Mouse (Mus musculus) layer of hippocampus, postnatal 14 days (tissue): ENCODE measurements around the gene Ctnnb1. TPM values are rescaled to one million over a fixed set of nuclear protein-coding genes. Genes with fewer than 3 reads are reported as not detected.
"Not testable (repeated sequence)": the region's sequence is repeated elsewhere in the genome, so short reads cannot be mapped to it uniquely, and the experiment has no call there.

Experiments
- DNase-seq, 2 experiments: peaks; one replicate each; pipeline ENCODE4 v3.0.0; 2021 to 2022; ENCODE audit warnings: low spot score in 2 of 2, mixed read lengths in 1 of 2
- long read RNA-seq, 2 experiments: library from polyadenylated mRNA; stranded (forward); transcript quantifications; one replicate each; pipeline ENCODE4 v2.0.0; 2021
- total RNA-seq, 2 experiments: library from RNA; stranded (reverse); gene quantifications; 2 replicates each; pipeline ENCODE4 v1.2.3; 2021

Ctnnb1 gene
- total RNA-seq = 100 to 1,000 TPM; 772 to 788 TPM
- long read RNA-seq, experiment 1, transcript Ctnnb1-215 (1 exons, 1,292 nt) = minor isoform, 7 of 155 reads
- long read RNA-seq, experiment 1, transcript Ctnnb1-201 (15 exons, 3,623 nt) = major isoform, 83 of 155 reads
- long read RNA-seq, experiment 1, partial matches to known transcripts = 37 of 155 reads
- long read RNA-seq, experiment 1, other reads (novel, unspliced or antisense) = 27 of 155 reads
- long read RNA-seq, experiment 2, transcript Ctnnb1-201 (15 exons, 3,623 nt) = major isoform, 82 of 175 reads
- long read RNA-seq, experiment 2, transcript Ctnnb1-215 (1 exons, 1,292 nt) = minor isoform, 10 of 175 reads
- long read RNA-seq, experiment 2, partial matches to known transcripts = 56 of 175 reads
- long read RNA-seq, experiment 2, other reads (novel, unspliced or antisense) = 26 of 175 reads

DNA sequence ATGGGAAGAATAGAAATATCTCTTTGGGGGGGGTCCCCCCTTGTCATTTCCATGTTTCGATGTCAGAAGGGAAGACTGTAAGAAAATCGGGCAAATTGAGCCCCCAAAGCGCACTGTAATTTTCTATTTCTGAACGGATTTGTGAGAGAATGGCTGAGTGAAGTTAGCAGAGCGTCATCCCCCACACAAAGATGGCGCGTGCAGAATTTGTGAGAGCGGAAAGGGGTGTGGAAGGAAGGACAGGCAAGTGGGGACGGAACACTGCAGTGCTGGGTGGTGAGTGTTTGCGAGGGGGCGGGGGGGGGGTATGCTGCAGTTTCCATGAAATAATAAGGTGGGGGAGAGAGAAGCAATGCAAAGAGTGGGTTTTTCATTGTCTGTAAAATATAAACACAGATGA lies at the start of gene Ctnnb1:
Ctnnb1 (plus strand) TSS at position 136 of the 400 bp plus-strand sequence.
- no peak for DNase-seq

DNA sequence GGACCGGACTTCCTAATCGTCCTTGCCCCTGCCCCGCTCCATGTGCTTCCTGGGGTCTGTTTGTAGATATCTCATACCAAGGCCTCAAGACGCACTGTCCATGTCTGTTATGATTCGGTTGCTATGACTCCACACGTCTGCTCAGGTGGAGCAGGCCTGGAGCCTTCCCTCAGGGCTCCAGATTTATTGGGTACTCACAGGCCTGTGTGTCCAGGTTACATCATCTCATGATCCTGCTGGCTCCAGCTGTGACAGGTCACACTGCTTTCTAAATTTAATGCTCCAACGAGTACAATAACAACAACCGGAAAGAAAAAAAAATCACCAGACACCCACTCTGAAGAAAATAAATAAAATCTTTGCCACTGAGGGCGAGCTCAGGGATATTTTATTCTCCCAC lies 48.7 kb upstream of the Ctnnb1 start:
- DNase-seq = no peak

GRCm38 (mm10) chr9:120881121-120881520 lies 47.9 kb upstream of the Ctnnb1 start:
- DNase-seq = no peak

GRCm38 (mm10) chr9:120881839-120882238 lies 47.2 kb upstream of the Ctnnb1 start:
- DNase-seq = no peak

DNA sequence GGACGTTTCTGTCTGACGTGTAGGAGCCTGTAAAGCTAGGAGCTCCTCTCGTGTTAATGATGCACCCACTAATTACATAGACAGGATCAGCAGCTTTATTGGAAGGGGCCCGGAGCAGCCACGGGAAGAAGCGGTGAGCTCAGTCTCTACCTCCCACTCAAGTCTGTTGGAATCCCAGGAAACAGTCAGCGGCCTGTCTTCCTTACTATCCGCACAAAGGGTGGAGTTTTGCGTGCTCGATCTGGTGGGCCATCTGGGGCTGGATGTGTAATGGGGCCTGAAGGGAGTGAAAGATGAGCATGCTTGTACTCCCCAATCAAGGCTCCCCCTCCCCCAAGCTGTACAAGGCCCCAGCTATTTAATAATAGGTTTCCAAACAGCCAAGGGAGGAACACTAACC lies 44.3 kb upstream of the Ctnnb1 start:
- peak; percentile 33 to 52 for DNase-seq

- DNase-seq = no peak
Measured at GRCm38 (mm10) chr9:120887631-120888030, 41.4 kb upstream of the Ctnnb1 start.

DNA sequence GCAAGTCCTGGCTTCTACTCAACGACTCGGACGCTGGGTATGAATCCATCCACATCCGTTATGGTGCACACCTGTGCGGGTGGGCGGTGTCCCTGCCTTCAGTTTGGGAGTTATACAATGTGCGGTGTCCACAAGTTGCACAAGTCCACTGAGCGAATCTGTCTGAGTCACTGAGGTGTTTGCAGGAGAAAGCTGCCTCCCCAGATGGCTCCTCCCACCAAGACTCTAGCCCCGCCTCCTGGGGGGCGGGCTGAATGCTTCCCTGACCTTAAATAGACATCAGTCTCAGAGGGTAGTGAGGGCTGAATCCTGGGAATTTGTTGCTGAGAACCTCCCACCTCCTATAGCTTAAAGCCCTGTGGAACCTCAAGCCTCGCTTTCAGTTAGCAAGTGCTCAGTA lies 35.6 kb upstream of the Ctnnb1 start:
- DNase-seq = no peak

DNA sequence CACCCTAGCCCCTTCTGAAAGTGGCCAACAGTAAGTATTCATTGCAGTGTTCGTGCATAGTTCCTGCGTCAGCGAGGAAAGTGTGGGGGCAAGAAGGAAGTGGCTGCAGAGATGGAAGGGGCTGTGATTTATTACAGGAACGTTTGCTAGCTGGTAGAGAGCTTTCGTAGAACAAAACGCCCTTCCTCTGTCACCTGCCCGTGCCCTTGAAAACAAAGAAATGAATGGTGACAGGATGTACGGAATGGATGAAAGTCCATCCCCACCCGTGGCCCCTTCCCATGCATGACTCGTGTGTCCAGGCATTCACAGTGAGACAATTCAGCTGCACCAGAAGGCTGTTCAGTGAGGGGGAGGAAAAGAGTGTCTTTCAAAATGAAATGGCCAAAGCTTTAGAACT lies 35.0 kb upstream of the Ctnnb1 start:
- no peak for DNase-seq

- DNase-seq = no peak
Measured at GRCm38 (mm10) chr9:120894376-120894775, 34.6 kb upstream of the Ctnnb1 start.

DNA sequence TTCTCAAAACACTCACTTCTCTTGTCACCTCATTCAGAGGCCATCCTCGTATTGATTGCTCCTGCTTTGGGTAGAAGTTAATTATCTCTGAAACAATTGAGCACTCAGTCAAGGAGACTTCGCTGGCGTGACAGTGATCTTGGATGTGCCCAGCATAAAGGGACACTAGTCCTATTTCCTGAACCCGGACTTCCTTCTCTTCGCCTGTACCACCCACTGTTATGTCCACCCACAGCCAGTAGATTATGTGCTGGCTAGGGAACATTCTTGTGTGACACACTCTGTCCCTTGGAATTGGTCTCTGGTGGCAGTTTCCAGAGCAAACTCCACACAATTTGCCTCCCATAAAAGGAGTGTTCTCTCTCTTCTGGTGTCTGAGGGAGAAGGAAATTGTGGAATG lies 32.5 kb upstream of the Ctnnb1 start:
- no peak for DNase-seq

- no peak for DNase-seq
Measured at GRCm38 (mm10) chr9:120897269-120897668, 31.7 kb upstream of the Ctnnb1 start.

DNA sequence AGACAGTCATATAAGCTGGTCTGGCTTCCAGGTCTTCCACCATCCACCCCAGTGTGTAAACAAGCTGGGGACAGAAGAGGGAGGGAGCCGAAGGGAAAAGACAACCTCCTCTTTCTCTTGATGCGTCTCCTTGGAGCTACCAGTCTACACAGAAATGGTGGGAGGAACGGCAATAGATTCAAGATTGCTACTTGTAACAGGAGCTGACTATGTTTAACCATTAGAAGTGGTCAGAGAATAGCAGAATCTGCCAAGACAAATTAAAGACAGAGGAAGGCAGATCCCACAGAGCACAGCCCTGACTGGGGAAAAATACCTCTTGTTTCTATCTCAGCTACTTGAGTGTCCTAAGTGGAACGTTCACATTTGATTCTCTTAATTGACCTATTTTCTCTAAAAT lies 29.2 kb upstream of the Ctnnb1 start:
- no peak for DNase-seq

GRCm38 (mm10) chr9:120900338-120901274 lies 28.4 kb upstream of the Ctnnb1 start:
- no peak for DNase-seq

- no peak for DNase-seq
Measured at GRCm38 (mm10) chr9:120902562-120902961, 26.5 kb upstream of the Ctnnb1 start.

- no peak for DNase-seq
Measured at GRCm38 (mm10) chr9:120908461-120908860, 20.6 kb upstream of the Ctnnb1 start.

GRCm38 (mm10) chr9:120913152-120913551 lies 15.9 kb upstream of the Ctnnb1 start:
- no peak for DNase-seq

DNA sequence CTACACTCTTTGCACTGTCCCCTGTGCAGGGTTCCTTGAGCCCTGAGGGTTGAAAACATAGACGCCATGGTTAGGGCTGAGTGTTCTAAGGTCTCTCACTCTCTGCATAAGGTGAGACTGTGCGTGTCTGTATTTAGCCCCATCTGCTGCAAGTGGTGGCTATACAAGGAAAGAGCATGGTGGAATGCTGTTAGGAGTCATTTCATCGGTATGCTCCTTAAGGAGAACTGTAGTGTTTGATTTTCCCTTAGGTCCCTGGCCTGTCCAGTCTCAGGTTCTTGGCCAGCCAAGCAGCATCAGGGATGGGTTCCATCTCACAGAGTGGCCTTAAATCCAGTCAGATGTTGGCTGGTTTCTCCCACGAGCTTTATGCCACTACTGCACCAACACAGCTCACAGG lies 14.6 kb upstream of the Ctnnb1 start:
- no peak for DNase-seq

- DNase-seq = no peak
Measured at GRCm38 (mm10) chr9:120914877-120915459, 14.0 kb upstream of the Ctnnb1 start.

GRCm38 (mm10) chr9:120917619-120918018 lies 11.4 kb upstream of the Ctnnb1 start:
- not testable (repeated sequence) for DNase-seq

GRCm38 (mm10) chr9:120918211-120918610 lies 10.8 kb upstream of the Ctnnb1 start:
- no peak for DNase-seq

DNA sequence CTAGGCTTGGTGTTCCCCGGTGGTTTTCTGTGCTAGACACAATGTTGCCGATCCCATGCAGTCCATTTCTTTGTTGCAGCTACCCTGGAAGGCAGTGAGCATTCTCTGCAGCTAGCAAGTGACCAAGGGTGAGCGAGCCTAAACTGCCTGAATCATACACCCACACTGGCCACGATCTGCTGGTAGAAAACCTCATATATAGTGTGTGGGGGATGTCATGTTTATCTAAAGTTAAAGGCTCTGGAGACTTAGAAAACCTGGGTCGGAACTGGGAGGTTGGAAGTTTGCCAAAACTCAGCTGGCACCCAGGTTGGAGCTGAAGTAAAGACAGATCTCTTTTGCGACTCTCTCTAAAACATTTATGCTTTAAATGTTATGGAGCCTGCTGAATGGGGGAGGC lies 10.4 kb upstream of the Ctnnb1 start:
- no peak for DNase-seq

- no peak for DNase-seq
Measured at GRCm38 (mm10) chr9:120919130-120919529, 9.9 kb upstream of the Ctnnb1 start.
